Mouse (Mus musculus) brain, embryonic 14.5 days (tissue): ENCODE data around the gene Id3.

Experiments
- CTCF ChIP-seq: fragments of 200-500 bp; IDR thresholded peaks from 2 replicates; pipeline ENCODE4 v1.5.1; 2012; ENCODE audit warnings: inconsistent platforms, mild to moderate bottlenecking, moderate library complexity, borderline replicate concordance; ENCODE audit not compliant: insufficient read depth, insufficient read length; ENCODE audit errors: extremely low read depth
- POLR2A ChIP-seq: fragments of 200-500 bp; IDR thresholded peaks from 2 replicates; pipeline ENCODE4 v1.6.1; 2012; ENCODE audit warnings: mild to moderate bottlenecking, inconsistent platforms, borderline replicate concordance; ENCODE audit not compliant: poor library complexity, insufficient read depth, insufficient read length, severe bottlenecking; ENCODE audit errors: extremely low read depth

DNA sequence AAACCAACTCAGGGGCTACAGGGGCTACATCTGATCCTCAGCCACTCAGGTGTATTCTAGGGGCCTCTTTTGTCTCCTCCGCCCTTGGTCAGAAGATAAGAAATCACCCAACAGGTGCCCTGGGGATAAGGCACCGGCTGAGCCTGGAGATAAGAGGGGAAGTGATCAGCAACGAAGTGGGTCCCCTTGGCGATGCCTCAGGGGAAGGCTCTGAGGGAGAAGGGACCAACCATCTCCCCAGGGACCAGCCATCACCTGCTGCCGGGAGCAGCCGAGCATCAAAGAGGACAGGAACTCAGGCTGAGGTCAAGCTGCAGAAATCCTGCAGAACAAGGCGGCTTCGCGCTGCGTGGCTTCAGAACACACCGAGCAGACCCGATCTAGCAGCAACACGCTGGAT, 15.6 kb upstream of the Id3 start:
- TF ChIP-seq CTCF (no peak), POLR2A (no peak)
